Mouse (Mus musculus) heart, embryonic 13.5 days (tissue): ENCODE measurements at regions not wholly inside any gene's neighbourhood (a gene's known extent, or its start where the extent isn't known, plus 50 kb on each side); places are given as distances from the start of the nearest gene placed in this dataset.

Source experiments
- ATAC-seq: fragments of 200-750 bp; cut with Nextera tagmentation; 2 replicates; pipeline ENCODE4 v1.8.0; 2017; ENCODE audit warnings: moderate TSS enrichment; ENCODE audit not compliant: insufficient number of reproducible peaks, low FRiP score, low TSS enrichment; ENCODE audit errors: extremely low read depth
- H3K27ac ChIP-seq: fragments of 300-500 bp; sonication (generic); replicated peaks from 2 replicates; pipeline ENCODE4 v1.5.1; 2015; ENCODE audit warnings: moderate library complexity, mild to moderate bottlenecking, inconsistent platforms
- H3K27me3 ChIP-seq: fragments of 300-500 bp; sonication (generic); replicated peaks from 2 replicates; pipeline ENCODE4 v1.6.1; 2015; ENCODE audit warnings: mild to moderate bottlenecking, inconsistent platforms
- H3K36me3 ChIP-seq: fragments of 300-500 bp; sonication (generic); 2 replicates; pipeline ENCODE4 v1.6.1; 2015; ENCODE audit warnings: mild to moderate bottlenecking, inconsistent platforms
- H3K4me1 ChIP-seq: fragments of 300-500 bp; sonication (generic); 2 replicates; pipeline ENCODE4 v1.6.1; 2015; ENCODE audit warnings: inconsistent platforms
- H3K4me2 ChIP-seq: fragments of 300-500 bp; sonication (generic); 2 replicates; pipeline ENCODE4 v1.6.1; 2015; ENCODE audit warnings: inconsistent platforms, mild to moderate bottlenecking, moderate library complexity
- H3K4me3 ChIP-seq: fragments of 300-500 bp; sonication (generic); 2 replicates; pipeline ENCODE4 v1.5.1; 2015; ENCODE audit warnings: moderate library complexity, mild to moderate bottlenecking, inconsistent platforms
- H3K9ac ChIP-seq: fragments of 300-500 bp; sonication (generic); 2 replicates; pipeline ENCODE4 v1.6.1; 2015; ENCODE audit warnings: inconsistent platforms, mild to moderate bottlenecking, moderate library complexity
- H3K9me3 ChIP-seq: fragments of 300-500 bp; sonication (generic); 2 replicates; pipeline ENCODE4 v1.6.1; 2016; ENCODE audit warnings: inconsistent platforms
- WGBS: fragments of 180-500 bp; shearing (Covaris S2); methylation state at CpG from one replicate; pipeline ENCODE4 v1.1.7; 2015; ENCODE audit warnings: mixed read lengths; 5-methylcytosine and 5-hydroxymethylcytosine counted together

DNA sequence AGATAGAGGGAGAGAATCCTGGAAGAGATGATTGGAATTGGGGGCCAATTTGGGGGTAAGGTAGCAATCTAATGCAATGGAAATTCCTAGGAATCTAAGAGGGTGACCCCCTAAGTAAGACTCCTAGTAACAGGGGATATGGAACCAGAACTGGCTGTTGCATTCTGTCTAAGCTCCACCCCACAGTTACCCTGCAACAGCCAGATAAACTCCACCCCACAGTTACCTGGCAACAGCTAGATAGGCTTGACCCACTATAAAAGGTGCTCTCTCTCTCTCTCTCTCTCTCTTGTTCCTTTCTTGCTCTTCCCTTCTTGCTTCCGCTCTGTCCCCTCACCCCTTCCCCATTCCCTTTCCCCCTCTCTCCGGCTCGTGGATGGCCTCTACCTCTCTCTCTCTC is 262.5 kb upstream of the Cnr1 start:
- H3K9ac ChIP-seq = no peak overlapping the region
- no peak for ATAC-seq
- H3K4me1 ChIP-seq = peaks cover 6% of the 10 kb centered on the region; the same call in 1 of the 2 replicates
- no peaks in the 10 kb centered on the region for H3K36me3 ChIP-seq
- no CpG with 5 or more reads among the region's 3 CpGs for WGBS
- no peak overlapping the region for H3K27ac ChIP-seq
- H3K27me3 ChIP-seq = peaks cover 11% of the 10 kb centered on the region
- no peaks in the 10 kb centered on the region for H3K9me3 ChIP-seq
- no peak overlapping the region for H3K4me2 ChIP-seq
- no peak overlapping the region for H3K4me3 ChIP-seq

DNA sequence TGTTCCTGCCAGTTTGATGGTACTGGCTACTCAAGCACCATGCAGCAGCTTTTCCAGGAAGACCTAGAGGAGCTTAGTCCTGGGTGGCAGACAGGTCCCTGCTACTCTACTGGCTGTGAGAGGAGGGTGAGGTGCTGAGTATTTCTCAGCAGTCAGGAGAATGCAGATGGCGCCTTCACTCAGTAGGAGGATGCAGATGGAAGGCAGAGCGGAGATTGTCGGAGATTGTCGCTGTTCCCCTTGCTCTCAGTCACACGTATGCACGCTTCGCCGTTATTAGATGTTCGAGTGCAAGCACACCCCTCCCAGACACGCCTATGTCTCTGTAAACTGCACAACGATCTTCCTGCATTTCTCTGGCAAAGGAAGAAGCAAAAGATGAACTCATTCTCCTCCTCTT is 261.4 kb upstream of the Cnr1 start:
- Histone ChIP-seq H3K4me1 (peaks cover 6% of the 10 kb centered on the region; the same call in 1 of the 2 replicates), H3K36me3 (no peaks in the 10 kb centered on the region), H3K4me2 (no peak overlapping the region), H3K4me3 (no peak overlapping the region), H3K9ac (no peak overlapping the region), H3K9me3 (no peaks in the 10 kb centered on the region), H3K27me3 (peaks cover 11% of the 10 kb centered on the region), H3K27ac (no peak overlapping the region)
- ATAC-seq = no peak
- WGBS = 59% methylated on average over 11 of the region's 11 CpGs

DNA sequence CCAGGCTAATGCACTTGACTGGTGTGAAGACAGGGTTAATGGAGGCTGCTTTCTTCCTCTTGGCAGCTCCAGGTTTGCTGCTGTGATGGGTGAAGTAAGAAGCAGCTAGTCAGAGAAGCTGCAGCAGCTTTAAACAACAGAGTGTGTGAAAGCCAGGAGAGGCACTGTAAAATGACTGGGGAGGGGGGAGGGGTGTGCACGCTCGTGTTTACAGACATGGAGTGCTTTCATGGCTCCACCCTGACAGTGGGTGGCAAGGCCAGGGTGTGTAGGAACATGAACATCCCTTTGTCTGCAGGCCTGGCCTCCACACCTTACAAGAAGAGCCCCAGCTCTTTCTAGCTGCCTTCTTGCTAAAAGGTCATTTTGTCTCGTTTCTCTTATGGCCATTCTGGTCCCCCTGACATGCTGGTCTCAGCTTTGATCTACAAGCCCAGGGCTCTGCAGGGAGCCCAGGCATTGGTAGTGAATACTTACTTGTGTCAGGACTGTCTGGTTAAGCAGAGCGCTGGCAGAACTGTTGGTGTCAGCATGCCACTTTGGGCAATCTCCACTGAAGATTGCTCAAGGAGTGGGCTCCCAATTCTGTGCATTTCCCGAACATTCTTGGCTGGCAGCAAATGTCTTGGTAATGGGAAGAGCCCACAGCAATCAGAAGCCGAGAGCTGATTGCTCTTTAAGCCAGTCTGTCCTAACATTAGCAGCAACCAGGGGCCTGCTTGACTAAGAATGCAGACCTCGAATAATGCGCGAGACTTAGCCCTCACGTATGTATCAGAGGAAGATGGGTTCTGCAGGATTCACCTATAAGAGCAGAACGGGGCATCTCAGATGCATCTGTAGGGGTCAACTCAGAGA is 260.5 kb upstream of the Cnr1 start:
- peaks cover 6% of the 10 kb centered on the region; the same call in 1 of the 2 replicates for H3K4me1 ChIP-seq
- no peak for ATAC-seq
- H3K4me3 ChIP-seq = no peak overlapping the region
- no peaks in the 10 kb centered on the region for H3K36me3 ChIP-seq
- H3K27me3 ChIP-seq = peaks cover 11% of the 10 kb centered on the region
- no peak overlapping the region for H3K9ac ChIP-seq
- no peak overlapping the region for H3K4me2 ChIP-seq
- 52% methylated on average over 11 of the region's 11 CpGs for WGBS
- H3K27ac ChIP-seq = no peak overlapping the region
- H3K9me3 ChIP-seq = no peaks in the 10 kb centered on the region

GRCm38 (mm10) chr4:33664474-33664822 is 259.9 kb upstream of the Cnr1 start:
- H3K9me3 ChIP-seq = no peaks in the 10 kb centered on the region
- ATAC-seq = no peak

DNA sequence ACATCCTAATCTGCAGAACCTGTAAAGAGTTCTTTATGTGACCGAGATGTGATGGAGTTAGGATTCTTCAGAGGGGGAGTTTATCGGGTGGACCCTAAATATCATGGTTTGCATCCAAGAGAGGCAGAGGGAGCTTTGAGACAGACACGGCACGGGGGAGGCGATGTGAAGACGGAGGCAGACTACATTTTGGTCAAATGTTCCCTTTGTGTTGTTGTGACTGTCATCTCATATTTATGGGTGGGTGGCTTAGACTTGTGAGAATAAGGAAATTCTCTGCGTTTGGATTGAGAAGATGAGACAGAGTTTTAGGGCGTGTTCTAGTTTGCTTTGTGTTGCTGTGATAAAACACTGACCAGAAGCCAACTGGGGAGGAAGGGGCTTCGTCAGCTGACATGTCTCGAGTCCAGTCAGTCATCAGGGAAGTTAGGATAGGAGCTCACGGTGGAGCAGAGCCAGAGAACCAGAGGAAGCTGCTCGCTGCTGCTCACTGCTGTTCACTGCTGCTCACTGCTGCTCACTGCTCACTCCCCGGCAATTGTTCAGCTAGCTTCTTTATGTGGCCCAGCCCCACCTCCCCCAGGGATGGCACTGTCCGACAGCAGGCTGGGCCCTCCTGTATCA is 259.0 kb upstream of the Cnr1 start:
- WGBS = 64% methylated on average over 14 of the region's 14 CpGs
- peaks cover 11% of the 10 kb centered on the region for H3K27me3 ChIP-seq

More at GRCm38 (mm10) chr4:33664474-33664822, 259.9 kb upstream of the Cnr1 start:
- Histone ChIP-seq H3K4me2 (no peak overlapping the region), H3K27ac (no peak overlapping the region), H3K27me3 (peaks cover 11% of the 10 kb centered on the region), H3K4me3 (no peak overlapping the region), H3K4me1 (peaks cover 6% of the 10 kb centered on the region; the same call in 1 of the 2 replicates), H3K9ac (no peak overlapping the region), H3K36me3 (no peaks in the 10 kb centered on the region)
- 72% methylated on average over 5 of the region's 5 CpGs for WGBS

GRCm38 (mm10) chr4:33668431-33668830 is 256.0 kb upstream of the Cnr1 start:
- H3K4me3 ChIP-seq = no peak overlapping the region
- H3K36me3 ChIP-seq = no peaks in the 10 kb centered on the region
- ATAC-seq = no peak
- H3K9me3 ChIP-seq = 0 out of 2 replicates have a peak, but pooled peaks cover 3% of the 10 kb centered on the region
- H3K27me3 ChIP-seq = peaks cover 11% of the 10 kb centered on the region
- H3K4me2 ChIP-seq = no peak overlapping the region
- WGBS = 70% methylated on average over 3 of the region's 3 CpGs
- H3K9ac ChIP-seq = no peak overlapping the region
- no peak overlapping the region for H3K27ac ChIP-seq
- H3K4me1 ChIP-seq = peaks cover 5% of the 10 kb centered on the region; the same call in 1 of the 2 replicates

More for the DNA sequence above, 259.0 kb upstream of the Cnr1 start:
- Histone ChIP-seq H3K4me1 (peaks cover 6% of the 10 kb centered on the region; the same call in 1 of the 2 replicates), H3K27ac (no peak overlapping the region), H3K4me2 (no peak overlapping the region), H3K9me3 (no peaks in the 10 kb centered on the region), H3K9ac (no peak overlapping the region), H3K36me3 (no peaks in the 10 kb centered on the region), H3K4me3 (no peak overlapping the region)
- no peak for ATAC-seq

DNA sequence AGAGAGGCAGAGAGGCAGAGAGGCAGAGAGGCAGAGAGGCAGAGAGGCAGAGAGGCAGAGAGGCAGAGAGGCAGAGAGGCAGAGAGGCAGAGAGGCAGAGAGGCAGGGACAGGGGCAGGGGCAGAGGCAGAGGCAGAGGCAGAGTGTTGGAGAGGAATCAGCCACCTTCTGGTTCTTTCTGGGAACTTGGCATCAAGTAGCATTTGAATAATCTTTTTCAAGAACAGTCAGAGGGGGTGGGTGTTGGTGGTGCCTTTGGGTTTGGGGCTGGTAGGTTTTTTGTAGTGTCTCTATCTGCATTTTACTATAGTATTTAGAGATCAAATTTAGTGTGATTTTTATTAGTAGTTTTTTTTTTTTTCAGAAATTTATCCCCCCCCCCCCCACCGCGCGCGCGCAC is 249.3 kb upstream of the Cnr1 start:
- H3K36me3 ChIP-seq = no peaks in the 10 kb centered on the region
- WGBS = no CpG with 5 or more reads among the region's 5 CpGs
- H3K4me1 ChIP-seq = no peaks in the 10 kb centered on the region
- H3K4me3 ChIP-seq = no peak overlapping the region
- no peak for ATAC-seq
- no peak overlapping the region for H3K27ac ChIP-seq
- no peak overlapping the region for H3K4me2 ChIP-seq
- no peak overlapping the region for H3K9ac ChIP-seq
- H3K27me3 ChIP-seq = no peaks in the 10 kb centered on the region
- H3K9me3 ChIP-seq = 0 out of 2 replicates have a peak, but pooled peaks cover 3% of the 10 kb centered on the region

- H3K4me2 ChIP-seq = no peak overlapping the region
- H3K4me1 ChIP-seq = no peaks in the 10 kb centered on the region
- H3K9me3 ChIP-seq = no peaks in the 10 kb centered on the region
- H3K4me3 ChIP-seq = no peak overlapping the region
- H3K27ac ChIP-seq = no peak overlapping the region
- no peak overlapping the region for H3K9ac ChIP-seq
- H3K27me3 ChIP-seq = no peaks in the 10 kb centered on the region
- H3K36me3 ChIP-seq = no peaks in the 10 kb centered on the region
- no peak for ATAC-seq
- 73% methylated on average over 3 of the region's 3 CpGs for WGBS
These were observed 245.0 kb upstream of the Cnr1 start for GRCm38 (mm10) chr4:33679351-33679750.

- H3K4me3 ChIP-seq = no peak overlapping the region
- no peak overlapping the region for H3K27ac ChIP-seq
- no peaks in the 10 kb centered on the region for H3K27me3 ChIP-seq
- no peaks in the 10 kb centered on the region for H3K9me3 ChIP-seq
- no peak overlapping the region for H3K4me2 ChIP-seq
- no peak overlapping the region for H3K9ac ChIP-seq
- no peak for ATAC-seq
- 79% methylated on average over 8 of the region's 8 CpGs for WGBS
- H3K4me1 ChIP-seq = no peaks in the 10 kb centered on the region
- H3K36me3 ChIP-seq = no peaks in the 10 kb centered on the region
These were observed 238.3 kb upstream of the Cnr1 start for GRCm38 (mm10) chr4:33686135-33686534.

DNA sequence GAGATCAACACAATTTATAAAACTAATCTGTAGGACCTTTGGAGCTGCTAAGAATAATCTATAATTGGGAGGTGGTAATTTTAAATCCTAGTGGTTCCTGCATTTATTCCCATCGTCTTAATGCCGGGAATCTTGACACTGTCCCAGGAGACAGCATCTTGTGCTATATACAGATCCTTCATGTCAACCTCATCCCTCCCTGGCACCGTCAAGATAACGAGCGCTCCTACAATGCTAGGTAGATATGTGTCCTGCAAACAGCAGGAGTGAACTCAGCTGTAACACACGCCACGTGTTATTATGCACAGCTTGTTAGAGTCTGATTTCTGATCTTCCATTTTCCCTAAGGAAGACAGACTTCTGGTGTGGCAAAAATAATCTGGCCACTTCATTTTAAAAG is 237.0 kb upstream of the Cnr1 start:
- Histone ChIP-seq H3K4me3 (no peak overlapping the region), H3K9ac (no peak overlapping the region), H3K27me3 (no peaks in the 10 kb centered on the region), H3K4me1 (no peaks in the 10 kb centered on the region), H3K27ac (no peak overlapping the region), H3K4me2 (no peak overlapping the region), H3K9me3 (no peaks in the 10 kb centered on the region), H3K36me3 (no peaks in the 10 kb centered on the region)
- no peak for ATAC-seq
- WGBS = 50% methylated on average over 7 of the region's 7 CpGs

GRCm38 (mm10) chr4:33693441-33693840 is 231.0 kb upstream of the Cnr1 start:
- no peaks in the 10 kb centered on the region for H3K36me3 ChIP-seq
- 77% methylated on average over 4 of the region's 4 CpGs for WGBS
- H3K9ac ChIP-seq = no peak overlapping the region
- ATAC-seq = no peak
- no peaks in the 10 kb centered on the region; the same call in 1 of the 2 replicates for H3K9me3 ChIP-seq
- H3K27me3 ChIP-seq = no peaks in the 10 kb centered on the region
- H3K27ac ChIP-seq = no peak overlapping the region
- H3K4me3 ChIP-seq = no peak overlapping the region
- H3K4me1 ChIP-seq = no peaks in the 10 kb centered on the region
- no peak overlapping the region for H3K4me2 ChIP-seq
